Mouse (Mus musculus) ES-Bruce4 (cell line): Measurements from ENCODE around the gene Zfp990. TPM values are rescaled to one million over a fixed set of nuclear protein-coding genes. Genes with fewer than 3 reads are reported as not detected.
"Not testable (repeated sequence)": the region's sequence is repeated elsewhere in the genome, so short reads cannot be mapped to it uniquely, and the experiment has no call there.

Source experiments
- H3K27ac ChIP-seq: 2 replicates; pipeline ENCODE4 v1.5.1; 2012; ENCODE audit warnings: low read length, inconsistent platforms; ENCODE audit not compliant: insufficient read depth
- H3K27me3 ChIP-seq: 2 replicates; pipeline ENCODE4 v1.6.1; 2012; ENCODE audit warnings: mild to moderate bottlenecking, low read length, inconsistent platforms; ENCODE audit not compliant: control insufficient read depth, poor library complexity, insufficient read depth, severe bottlenecking
- H3K36me3 ChIP-seq: 2 replicates; pipeline ENCODE4 v1.6.1; 2012; ENCODE audit warnings: inconsistent platforms, mild to moderate bottlenecking, low read length, moderate library complexity; ENCODE audit not compliant: control insufficient read depth, poor library complexity, insufficient read depth, severe bottlenecking
- H3K4me1 ChIP-seq: one replicate; pipeline ENCODE4 v1.8.1; 2011; ENCODE audit warnings: low read length; ENCODE audit not compliant: control insufficient read depth, insufficient read depth
- H3K4me3 ChIP-seq: 2 replicates; pipeline ENCODE4 v1.5.1; 2011; ENCODE audit warnings: low read depth, mild to moderate bottlenecking, low read length
- H3K9ac ChIP-seq: 2 replicates; pipeline ENCODE4 v1.6.1; 2012; ENCODE audit warnings: low read depth, mild to moderate bottlenecking, inconsistent platforms; ENCODE audit not compliant: poor library complexity, severe bottlenecking
- H3K9me3 ChIP-seq: replicated peaks from 2 replicates; pipeline ENCODE4 v1.6.1; 2012; ENCODE audit warnings: mild to moderate bottlenecking, low read length, inconsistent platforms; ENCODE audit not compliant: control insufficient read depth, poor library complexity, insufficient read depth, severe bottlenecking
- CTCF ChIP-seq: IDR thresholded peaks from one replicate; pipeline ENCODE4 v1.8.1; 2011; ENCODE audit warnings: low read depth, low read length
- EP300 ChIP-seq: IDR thresholded peaks from 2 replicates; pipeline ENCODE4 v1.6.1; 2011; ENCODE audit warnings: low read depth, low read length; ENCODE audit not compliant: insufficient read depth
- POLR2A ChIP-seq: IDR thresholded peaks from one replicate; pipeline ENCODE4 v1.8.1; 2011; ENCODE audit warnings: low read length; ENCODE audit not compliant: insufficient read depth
- polyA plus RNA-seq: library from polyadenylated mRNA; stranded (reverse); fragments of >200 nt; gene quantifications from 2 replicates; pipeline ENCODE4 v1.2.4, GENCODE M21; 2011; ENCODE audit warnings: low read depth; ENCODE audit not compliant: missing spikeins, insufficient read depth, insufficient read length

Zfp990 gene
- polyA plus RNA-seq, 1 experiment: 19.0 TPM

- Histone ChIP-seq H3K36me3 (no peaks in the 10 kb centered on the region), H3K27ac (no peak overlapping the region), H3K4me1 (no peaks in the 10 kb centered on the region), H3K9me3 (peaks cover 5% of the 10 kb centered on the region; the same call in 1 of the 2 replicates), H3K9ac (no peak overlapping the region), H3K4me3 (no peak overlapping the region), H3K27me3 (no peaks in the 10 kb centered on the region)
- TF ChIP-seq POLR2A: no peak
- no peak for TF ChIP-seq CTCF
- TF ChIP-seq EP300: no peak
Measured at GRCm38 (mm10) chr4:145564111-145564821, 53.7 kb downstream of the Zfp990 start.

- H3K4me1 ChIP-seq, H3K27me3 ChIP-seq, H3K4me3 ChIP-seq, H3K36me3 ChIP-seq, H3K9ac ChIP-seq, H3K27ac ChIP-seq: not testable (repeated sequence)
- H3K9me3 ChIP-seq: peaks cover 13% of the 10 kb centered on the region
Measured at GRCm38 (mm10) chr4:145570461-145570860, 59.9 kb downstream of the Zfp990 start.

GRCm38 (mm10) chr4:145576623-145577022 is 66.1 kb downstream of the Zfp990 start:
- H3K9ac ChIP-seq: peak overlapping the region; percentile 72

GRCm38 (mm10) chr4:145580333-145580732 is 69.8 kb downstream of the Zfp990 start:
- H3K27ac ChIP-seq, H3K4me1 ChIP-seq, H3K36me3 ChIP-seq, H3K4me3 ChIP-seq, H3K27me3 ChIP-seq, H3K9ac ChIP-seq, H3K9me3 ChIP-seq: not testable (repeated sequence)

More at GRCm38 (mm10) chr4:145576623-145577022, 66.1 kb downstream of the Zfp990 start:
- peak overlapping the region; percentile 69 for H3K4me3 ChIP-seq
- H3K36me3 ChIP-seq, H3K4me1 ChIP-seq, H3K27ac ChIP-seq, H3K9me3 ChIP-seq, H3K27me3 ChIP-seq: not testable (repeated sequence)

- H3K9ac ChIP-seq: 0 out of 2 replicates have a peak within 1 kb of the TSS, but pooled peaks have one; percentile 1
- not testable (repeated sequence) for H3K27me3 ChIP-seq
- H3K27ac ChIP-seq: peak within 1 kb of the TSS; percentile 80
Measured at GRCm38 (mm10) chr4:145585078-145585477, 74.5 kb downstream of the Zfp990 start, which contains the start of gene Gm13212. Gm13212 (plus strand) TSS chr4:145585166.

GRCm38 (mm10) chr4:145586046-145586445 is 75.5 kb downstream of the Zfp990 start:
- H3K4me1 ChIP-seq, H3K9me3 ChIP-seq, H3K27me3 ChIP-seq: not testable (repeated sequence)
- Histone ChIP-seq H3K4me3 (peak overlapping the region; percentile 14; the same call in 1 of the 2 replicates), H3K27ac (peak overlapping the region; percentile 80; the same call in 1 of the 2 replicates), H3K9ac (0 out of 2 replicates have a peak overlapping the region, but pooled peaks have one; percentile 1), H3K36me3 (peaks cover 13% of the 10 kb centered on the region)

More at GRCm38 (mm10) chr4:145585078-145585477, 74.5 kb downstream of the Zfp990 start, which contains the start of gene Gm13212:
- not testable (repeated sequence) for H3K9me3 ChIP-seq, H3K4me1 ChIP-seq, H3K36me3 ChIP-seq
- peak within 1 kb of the TSS; percentile 89 for H3K4me3 ChIP-seq

Other genes with a start within 250 kb of the Zfp990 start
- 0.46 and 0.47 TPM in 2 replicates for gene Tnfrsf8, start 195.6 kb upstream of the Zfp990 start, polyA plus RNA-seq
- gene Gm13212, start 74.4 kb downstream of the Zfp990 start, polyA plus RNA-seq: 19.5 and 20.1 TPM in 2 replicates
- 31.9 and 38.1 TPM in 2 replicates for gene Zfp980, start 159.9 kb downstream of the Zfp990 start, polyA plus RNA-seq